Mouse (Mus musculus) stomach, embryonic 14.5 days (tissue): ENCODE results near the gene Gm49337. TPM values are rescaled to one million over a fixed set of nuclear protein-coding genes. Genes with fewer than 3 reads are reported as not detected.
"Not testable (repeated sequence)": the region's sequence is repeated elsewhere in the genome, so short reads cannot be mapped to it uniquely, and the experiment has no call there.

ENCODE experiments used
- ATAC-seq: fragments of 200-750 bp; cut with Nextera tagmentation; 2 replicates; pipeline ENCODE4 v1.8.0; 2017; ENCODE audit warnings: low read depth, moderate TSS enrichment; ENCODE audit not compliant: insufficient number of reproducible peaks, insufficient read depth, low FRiP score
- H3K27ac ChIP-seq: fragments of 300-500 bp; sonication (generic); 2 replicates; pipeline ENCODE4 v1.5.1; 2014; ENCODE audit warnings: mild to moderate bottlenecking, low read length, moderate library complexity, mixed read lengths
- H3K27me3 ChIP-seq: fragments of 300-500 bp; sonication (generic); 2 replicates; pipeline ENCODE4 v1.6.1; 2014; ENCODE audit warnings: low read length, control low read depth, mixed read lengths; ENCODE audit not compliant: control insufficient read depth, insufficient read depth
- H3K36me3 ChIP-seq: fragments of 300-500 bp; sonication (generic); 2 replicates; pipeline ENCODE4 v1.6.1; 2014; ENCODE audit warnings: mild to moderate bottlenecking, control low read depth, low read length, moderate library complexity, mixed read lengths; ENCODE audit not compliant: control insufficient read depth, insufficient read depth
- H3K4me1 ChIP-seq: fragments of 300-500 bp; sonication (generic); 2 replicates; pipeline ENCODE4 v1.6.1; 2014; ENCODE audit warnings: low read length, control low read depth, mixed read lengths; ENCODE audit not compliant: control insufficient read depth, insufficient read depth
- H3K4me2 ChIP-seq: fragments of 300-500 bp; sonication (generic); replicated peaks from 2 replicates; pipeline ENCODE4 v1.6.1; 2014; ENCODE audit warnings: low read depth, low read length, control low read depth
- H3K4me3 ChIP-seq: fragments of 300-500 bp; sonication (generic); 2 replicates; pipeline ENCODE4 v1.5.1; 2014; ENCODE audit warnings: low read depth, low read length, control low read depth
- H3K9ac ChIP-seq: fragments of 300-500 bp; sonication (generic); replicated peaks from 2 replicates; pipeline ENCODE4 v1.6.1; 2014; ENCODE audit warnings: low read depth, mild to moderate bottlenecking, control low read depth, low read length, moderate library complexity, mixed read lengths
- H3K9me3 ChIP-seq: fragments of 300-500 bp; sonication (generic); 2 replicates; pipeline ENCODE4 v1.6.1; 2016; ENCODE audit warnings: low read depth, low read length, control low read depth; ENCODE audit not compliant: control insufficient read depth
- WGBS: fragments of 180-500 bp; shearing (Covaris S2); extraction: QIAGEN DNeasy Blood & Tissue Kit; methylation state at CpG from one replicate; pipeline ENCODE4 v1.1.7; 2014; 5-methylcytosine and 5-hydroxymethylcytosine counted together
- polyA plus RNA-seq: library from polyadenylated mRNA; unstranded; fragments of >200 nt; fragmentation: Nextera tagmentation; extraction: Ambion mirVana; gene quantifications from 2 replicates; pipeline ENCODE4 v1.2.1, GENCODE M21; 2014

Gm49337 gene
- polyA plus RNA-seq, 1 experiment from 2014 or later = not detected

DNA sequence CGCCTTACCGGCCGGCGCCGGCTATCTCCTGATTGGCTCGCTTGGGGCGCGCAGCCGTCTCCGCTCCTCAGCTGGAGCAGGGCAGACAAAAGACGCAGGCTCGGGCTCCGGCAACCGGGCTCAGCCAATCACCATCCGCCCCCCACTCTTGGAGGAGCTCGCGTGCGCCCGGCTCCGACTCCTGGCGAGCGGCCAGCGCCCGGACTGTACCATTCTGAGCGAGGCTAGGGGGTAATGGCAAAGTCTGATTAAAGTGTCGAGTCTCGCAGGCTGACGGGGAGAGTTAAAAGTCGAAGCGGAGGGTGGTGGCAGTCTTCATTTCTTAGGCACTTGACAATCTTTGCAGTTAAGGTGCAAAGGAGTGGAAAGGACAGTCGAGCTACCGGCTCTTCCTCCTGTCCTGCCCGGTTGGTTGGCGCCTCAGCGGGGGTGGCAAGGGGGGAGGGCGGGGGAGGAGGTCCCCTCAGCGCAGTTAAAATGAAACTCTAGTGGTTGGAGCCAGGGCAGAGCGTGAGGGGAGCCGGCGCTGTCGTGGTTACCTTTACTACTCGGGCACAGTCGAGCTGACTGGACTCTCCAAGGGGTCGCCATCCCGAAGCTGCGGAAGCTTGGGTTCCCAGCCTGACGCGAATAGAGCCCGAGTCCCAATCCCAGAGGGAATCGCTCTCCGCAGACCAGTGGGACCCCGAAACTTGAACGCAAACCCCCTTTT lies 48.1 kb downstream of the Gm49337 start, which contains the start of gene Pik3r3:
TSS of gene Pik3r3 (plus strand) at position 479 of the 712 bp plus-strand sequence.
- Histone ChIP-seq H3K4me1 (peaks cover 3% of the 10 kb centered on the region; the same call in 1 of the 2 replicates), H3K4me3 (peak within 1 kb of the TSS; percentile 73), H3K36me3 (no peaks in the 10 kb centered on the region), H3K9me3 (no peaks in the 10 kb centered on the region), H3K27me3 (no peaks in the 10 kb centered on the region), H3K9ac (peak within 1 kb of the TSS; percentile 70), H3K4me2 (peak within 1 kb of the TSS; percentile 63), H3K27ac (peak within 1 kb of the TSS; percentile 98)
- under 1% methylated on average over 52 of the region's 53 CpGs for WGBS
- ATAC-seq = peak; percentile 100

DNA sequence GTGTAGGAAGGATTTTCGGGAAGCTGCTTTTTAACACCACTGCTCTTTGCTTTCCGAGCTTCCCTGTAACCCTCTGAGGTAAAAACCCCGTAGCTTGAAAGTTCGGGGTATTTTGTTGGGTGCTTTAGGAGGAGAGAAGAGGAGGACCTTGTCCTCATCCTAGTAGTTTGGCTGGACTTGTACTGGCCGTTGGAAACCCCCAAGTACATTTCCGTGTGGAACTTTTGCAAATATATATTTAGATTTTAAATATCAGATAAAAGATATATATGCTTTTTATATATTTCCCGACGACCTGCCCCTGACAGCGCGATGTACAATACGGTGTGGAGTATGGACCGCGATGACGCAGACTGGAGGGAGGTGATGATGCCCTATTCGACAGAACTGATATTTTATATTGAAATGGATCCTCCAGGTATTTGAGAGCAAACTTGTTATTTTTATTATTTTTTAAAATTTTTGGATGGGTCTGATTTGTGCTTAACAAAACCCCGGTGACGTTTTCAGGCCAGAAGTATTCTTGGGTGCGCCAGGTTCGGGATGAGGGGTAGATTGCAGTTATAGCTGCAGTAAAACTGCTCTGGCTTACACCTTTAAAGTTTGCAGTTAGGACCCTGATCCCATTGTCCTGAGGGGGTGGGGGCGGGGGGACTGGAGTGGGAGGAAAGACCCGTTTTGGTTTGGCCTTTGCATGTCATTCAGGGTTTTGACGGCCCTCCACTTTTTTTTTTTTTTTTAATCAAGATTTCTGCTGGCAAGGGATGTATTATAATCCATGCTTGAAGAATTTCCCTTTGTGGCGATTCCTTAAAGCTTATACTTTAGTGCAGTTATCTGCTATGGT lies 49.0 kb downstream of the Gm49337 start:
- ATAC-seq = no peak
- Histone ChIP-seq H3K27ac (peak overlapping the region; percentile 98), H3K9me3 (no peaks in the 10 kb centered on the region), H3K4me1 (peaks cover 3% of the 10 kb centered on the region; the same call in 1 of the 2 replicates), H3K27me3 (no peaks in the 10 kb centered on the region), H3K4me2 (peak overlapping the region; percentile 50), H3K4me3 (peak overlapping the region; percentile 62), H3K36me3 (no peaks in the 10 kb centered on the region), H3K9ac (peak overlapping the region; percentile 70)
- WGBS = under 1% methylated on average over 23 of the region's 23 CpGs

DNA sequence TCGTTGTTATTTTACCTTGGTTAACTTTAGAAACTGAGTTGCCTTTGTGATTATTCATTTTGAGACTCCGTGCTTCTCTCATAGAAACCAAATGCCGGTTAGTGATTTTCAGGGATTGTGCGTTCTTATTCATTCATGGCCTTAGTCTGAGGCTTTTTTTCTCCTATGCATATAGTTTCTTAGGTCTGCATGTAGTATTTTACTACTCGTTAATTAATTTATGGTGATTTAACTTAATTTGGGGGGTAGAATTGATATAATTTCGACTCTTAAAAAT lies 49.6 kb downstream of the Gm49337 start:
- peak overlapping the region; percentile 50 for H3K4me2 ChIP-seq
- H3K9me3 ChIP-seq = no peaks in the 10 kb centered on the region
- H3K27me3 ChIP-seq = no peaks in the 10 kb centered on the region
- ATAC-seq = no peak
- H3K4me3 ChIP-seq = peak overlapping the region; percentile 62
- H3K9ac ChIP-seq = peak overlapping the region; percentile 70
- H3K4me1 ChIP-seq = peaks cover 3% of the 10 kb centered on the region; the same call in 1 of the 2 replicates
- no peak overlapping the region for H3K27ac ChIP-seq
- H3K36me3 ChIP-seq = no peaks in the 10 kb centered on the region
- 5% methylated on average over 6 of the region's 6 CpGs for WGBS

DNA sequence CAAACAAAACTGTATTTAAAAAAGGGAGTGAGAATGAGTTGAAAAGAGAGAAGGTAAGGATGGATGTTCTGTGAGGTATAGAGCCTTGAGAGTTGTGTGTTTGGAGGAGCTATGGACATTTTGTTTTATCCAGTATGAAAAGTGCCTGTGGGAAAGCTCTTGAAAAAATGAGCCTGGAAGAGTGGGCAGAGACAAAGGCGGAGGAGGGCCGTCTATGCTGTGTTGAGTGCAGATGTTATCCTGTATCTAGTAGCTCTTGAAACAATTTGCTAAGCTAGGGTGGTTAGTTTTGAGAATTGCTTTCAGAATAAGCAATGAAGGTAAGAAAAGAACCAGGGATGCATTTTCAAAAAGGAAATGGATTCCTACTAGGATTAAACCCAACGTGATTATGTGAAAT lies 70.2 kb downstream of the Gm49337 start:
- Histone ChIP-seq H3K27ac (no peak overlapping the region), H3K9me3 (no peaks in the 10 kb centered on the region), H3K9ac (no peak overlapping the region), H3K4me3 (no peak overlapping the region), H3K36me3 (no peaks in the 10 kb centered on the region), H3K4me2 (no peak overlapping the region), H3K4me1 (no peaks in the 10 kb centered on the region), H3K27me3 (no peaks in the 10 kb centered on the region)
- WGBS = 76% methylated on average over 3 of the region's 3 CpGs
- no peak for ATAC-seq

GRCm38 (mm10) chr4:116244240-116244639 lies 71.1 kb downstream of the Gm49337 start:
- no peak overlapping the region for H3K4me3 ChIP-seq
- WGBS = 80% methylated on average over 2 of the region's 2 CpGs

DNA sequence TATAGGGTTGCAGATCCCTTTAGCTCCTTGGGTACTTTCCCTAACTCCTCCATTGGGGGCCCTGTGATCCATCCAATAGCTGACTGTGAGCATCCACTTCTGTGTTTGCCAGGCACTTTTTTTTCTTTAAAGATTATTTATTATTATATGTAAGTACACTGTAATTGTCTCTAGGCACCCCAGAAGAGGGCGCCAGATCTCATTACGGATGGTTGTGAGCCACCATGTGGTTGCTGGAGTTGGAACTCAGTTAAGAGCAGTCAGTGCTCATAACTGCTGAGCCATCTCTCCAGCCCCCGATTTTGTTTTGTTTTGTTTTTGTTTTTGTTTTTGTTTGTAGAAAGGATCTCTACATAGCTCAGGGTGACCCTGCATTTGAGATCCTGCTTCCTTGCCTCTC lies 72.7 kb downstream of the Gm49337 start:
- H3K4me2 ChIP-seq, H3K9me3 ChIP-seq, H3K36me3 ChIP-seq, H3K4me1 ChIP-seq, ATAC-seq, H3K27me3 ChIP-seq, H3K27ac ChIP-seq, H3K9ac ChIP-seq, H3K4me3 ChIP-seq: not testable (repeated sequence)
- 52% methylated on average over 3 of the region's 3 CpGs for WGBS

More at GRCm38 (mm10) chr4:116244240-116244639, 71.1 kb downstream of the Gm49337 start:
- Histone ChIP-seq H3K4me2 (no peak overlapping the region), H3K4me1 (no peaks in the 10 kb centered on the region), H3K36me3 (no peaks in the 10 kb centered on the region), H3K27me3 (no peaks in the 10 kb centered on the region), H3K27ac (no peak overlapping the region), H3K9me3 (no peaks in the 10 kb centered on the region), H3K9ac (no peak overlapping the region)
- no peak for ATAC-seq

DNA sequence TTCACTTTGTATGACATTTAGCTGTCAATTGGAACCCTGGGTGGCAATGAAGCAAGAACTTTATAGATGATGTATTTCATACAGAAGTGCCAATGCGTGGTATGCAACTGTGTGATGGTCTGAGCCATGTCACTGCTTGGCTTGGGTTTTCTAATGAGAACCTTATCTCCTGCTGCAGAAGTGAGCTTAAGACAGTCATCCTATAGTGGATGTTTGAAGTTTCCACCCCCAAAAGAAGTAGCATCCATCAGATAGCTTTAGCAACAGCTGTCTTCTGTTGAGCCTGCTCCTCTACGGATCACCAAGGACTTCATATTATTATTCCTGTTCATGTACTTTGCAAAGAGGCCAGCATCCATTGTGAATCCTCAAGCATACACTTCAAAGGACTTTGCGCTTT lies 76.8 kb downstream of the Gm49337 start:
- Histone ChIP-seq H3K4me3 (no peak overlapping the region), H3K9ac (no peak overlapping the region), H3K27ac (no peak overlapping the region), H3K4me2 (no peak overlapping the region), H3K4me1 (no peaks in the 10 kb centered on the region), H3K27me3 (no peaks in the 10 kb centered on the region), H3K9me3 (no peaks in the 10 kb centered on the region), H3K36me3 (no peaks in the 10 kb centered on the region)
- WGBS = 86% methylated on average over 3 of the region's 3 CpGs
- ATAC-seq = no peak

- Histone ChIP-seq H3K27me3 (no peaks in the 10 kb centered on the region), H3K27ac (no peak overlapping the region), H3K9me3 (no peaks in the 10 kb centered on the region), H3K4me2 (no peak overlapping the region), H3K4me1 (no peaks in the 10 kb centered on the region), H3K36me3 (peaks cover 5% of the 10 kb centered on the region; the same call in 1 of the 2 replicates), H3K4me3 (no peak overlapping the region), H3K9ac (no peak overlapping the region)
- ATAC-seq = no peak
- WGBS = 94% methylated on average over 6 of the region's 6 CpGs
Measured at GRCm38 (mm10) chr4:116268220-116268619, 95.0 kb downstream of the Gm49337 start.
